Mouse (Mus musculus) left cerebral cortex, adult 2 months (tissue): ENCODE results near the gene Slc36a2. TPM values are rescaled to one million over a fixed set of nuclear protein-coding genes. Genes with fewer than 3 reads are reported as not detected.

Experiments
- DNase-seq, 2 experiments: peaks; one replicate each; pipeline ENCODE4 v3.0.0; 2021 to 2022; ENCODE audit warnings: low spot score in 2 of 2, mixed read lengths in 1 of 2; ENCODE audit errors: extremely low spot score in 1 of 2
- H3K27ac ChIP-seq: fragments of 200-600 bp; 2 replicates; pipeline ENCODE4 v1.8.1; 2022
- H3K4me3 ChIP-seq: fragments of 200-600 bp; 2 replicates; pipeline ENCODE4 v1.8.1; 2022
- CTCF ChIP-seq: fragments of 200-600 bp; IDR thresholded peaks from 2 replicates; pipeline ENCODE4 v1.8.1; 2022; ENCODE audit warnings: antibody characterized with exemption, mild to moderate bottlenecking, moderate library complexity
- intact Hi-C: fragments of 180-260 bp; cut with DNase I; formaldehyde crosslinking; loops from one replicate; pipeline ENCODE4 v1.15.1; 2025
- total RNA-seq, 2 experiments: library from RNA; stranded (reverse); gene quantifications; 2 replicates each; pipeline ENCODE4 v1.2.3; 2021

Gene Slc36a2
- total RNA-seq, 2 experiments from 2014 or later = 0.32 TPM; not detected in 1

DNA sequence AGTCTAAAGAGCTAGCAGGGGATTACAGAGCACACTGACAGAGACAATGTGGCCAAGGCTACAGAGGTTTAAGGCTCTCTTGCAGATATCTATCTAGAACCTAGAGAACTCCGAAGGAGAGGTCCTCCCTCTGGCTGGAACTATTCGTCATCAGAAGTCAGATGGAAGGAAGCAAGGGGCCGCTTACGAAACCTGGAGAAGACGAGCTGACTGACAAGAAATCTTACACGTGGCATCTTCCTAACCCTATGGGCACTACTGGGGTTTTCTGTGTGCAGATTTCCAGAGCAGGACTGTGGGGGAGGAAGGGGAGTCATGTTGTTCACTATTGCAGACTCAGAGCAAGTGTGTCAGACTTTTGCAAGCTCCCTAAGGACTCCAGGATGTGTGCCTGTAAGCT, 37.5 kb downstream of the Slc36a2 start:
- H3K27ac ChIP-seq = no peak overlapping the region
- TF ChIP-seq CTCF = no peak
- DNase-seq = no peak
- intact Hi-C loops = no loop called here
- H3K4me3 ChIP-seq = no peak overlapping the region

DNA sequence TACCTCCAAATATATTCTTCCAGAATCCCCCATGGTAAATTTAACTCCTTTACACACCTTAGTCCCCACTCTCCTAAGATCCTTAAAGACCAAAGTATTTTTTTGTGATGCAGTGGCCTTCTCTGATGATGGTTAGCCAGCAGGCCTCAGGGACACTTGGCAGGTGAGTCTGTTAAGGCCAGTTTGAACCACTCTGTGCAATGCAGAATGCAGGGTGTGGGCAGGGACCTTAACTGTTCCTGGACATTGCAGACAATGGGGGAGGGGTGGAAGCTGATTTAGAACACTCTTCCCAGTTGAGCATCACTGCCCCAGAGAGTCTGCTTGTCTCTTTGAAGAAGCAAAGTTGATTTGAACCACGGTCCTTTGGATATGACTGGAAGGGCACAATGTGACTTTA, 38.0 kb downstream of the Slc36a2 start:
- TF ChIP-seq CTCF = no peak
- intact Hi-C loops = no loop called here
- Histone ChIP-seq H3K4me3 (no peak overlapping the region), H3K27ac (no peak overlapping the region)
- DNase-seq = no peak

GRCm38 (mm10) chr11:55144011-55144410, 40.9 kb downstream of the Slc36a2 start:
- no peak for DNase-seq
- no peak for TF ChIP-seq CTCF
- intact Hi-C loops = no loop called here
- H3K27ac ChIP-seq = no peak overlapping the region
- H3K4me3 ChIP-seq = no peak overlapping the region

- H3K27ac ChIP-seq = no peak overlapping the region
- no peak for TF ChIP-seq CTCF
- H3K4me3 ChIP-seq = no peak overlapping the region
- no peak for DNase-seq
- intact Hi-C loops = no loop called here
Observed at GRCm38 (mm10) chr11:55141502-55141901, 43.4 kb downstream of the Slc36a2 start.

DNA sequence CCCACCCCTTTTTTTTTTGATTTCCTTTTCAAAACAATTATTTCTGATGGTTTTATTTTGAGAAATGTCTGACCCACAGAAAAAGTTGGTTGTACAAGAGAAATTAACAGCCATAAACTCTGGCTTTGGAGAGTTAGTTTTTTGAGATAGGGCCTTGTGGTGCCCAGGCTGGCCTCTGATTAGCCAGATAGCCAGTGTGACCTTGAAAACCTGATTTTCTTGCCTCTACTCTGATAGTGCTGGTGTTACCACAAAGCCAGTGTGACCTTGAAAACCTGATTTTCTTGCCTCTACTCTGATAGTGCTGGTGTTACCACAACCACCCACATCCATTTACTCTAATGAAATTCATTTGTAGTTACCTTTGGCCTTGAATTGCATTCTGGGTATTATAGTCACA, 47.2 kb downstream of the Slc36a2 start:
- no peak overlapping the region for H3K27ac ChIP-seq
- no peak for TF ChIP-seq CTCF
- intact Hi-C loops = no loop called here

DNA sequence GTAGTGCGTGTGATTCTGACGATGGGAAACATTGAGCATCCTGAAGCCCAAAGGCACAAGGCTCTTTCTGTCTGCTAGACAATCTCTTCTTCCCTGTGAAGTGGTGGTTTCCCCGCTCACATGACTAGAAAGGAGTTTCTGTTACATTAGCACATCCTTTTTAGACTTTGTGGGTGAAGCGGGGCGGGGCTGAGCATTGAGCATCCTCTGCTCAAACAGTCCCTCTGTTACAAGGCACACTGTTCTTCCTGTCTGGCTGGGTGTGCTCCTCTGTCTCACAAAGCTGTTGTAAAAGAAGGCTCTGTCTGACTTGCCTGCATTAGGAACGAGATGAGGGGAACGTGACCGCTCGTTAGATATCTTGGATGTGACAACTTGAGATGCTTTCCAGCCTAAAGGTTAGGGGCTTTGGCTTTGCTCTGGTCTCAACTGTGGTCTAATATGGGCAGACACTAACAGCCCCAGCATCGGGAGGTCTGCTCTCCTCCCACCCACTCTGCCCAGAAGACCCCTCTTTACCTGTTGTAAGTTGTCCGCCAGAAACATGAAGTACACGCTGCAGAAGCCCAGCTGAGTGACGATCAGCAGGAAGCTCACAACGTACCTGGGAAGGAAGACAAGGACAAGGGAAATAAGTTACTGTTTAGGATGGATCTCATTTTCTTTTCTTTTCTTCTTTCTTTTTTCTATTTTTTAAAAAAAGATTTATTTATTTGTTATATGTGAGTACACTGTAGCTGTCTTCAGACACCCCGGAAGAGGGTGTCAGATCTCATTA, 47.9 kb downstream of the Slc36a2 start:
- H3K4me3 ChIP-seq = no peak overlapping the region
- TF ChIP-seq CTCF = no peak
- no peak for DNase-seq
- intact Hi-C loops = no loop called here
- no peak overlapping the region for H3K27ac ChIP-seq

More for the DNA sequence above, 47.2 kb downstream of the Slc36a2 start:
- DNase-seq = no peak
- no peak overlapping the region for H3K4me3 ChIP-seq

DNA sequence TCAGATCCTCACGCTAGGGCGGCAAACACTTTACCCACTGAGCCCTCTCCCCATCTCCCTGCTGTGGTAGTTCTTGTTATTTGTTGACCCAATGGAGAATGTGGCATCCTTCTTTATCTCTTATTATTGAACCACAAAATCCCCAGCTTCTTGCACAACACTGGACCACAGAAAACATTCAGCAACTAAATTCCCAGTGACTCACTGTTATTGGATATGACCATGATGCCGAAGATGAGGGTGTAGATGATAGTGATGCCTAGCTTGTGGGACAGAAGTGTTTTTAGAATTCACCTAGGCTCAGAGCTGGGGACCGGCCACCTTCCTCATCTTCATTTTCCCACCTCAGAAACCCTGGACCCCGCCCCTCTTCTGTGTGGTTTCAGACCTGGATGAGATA, 50.0 kb downstream of the Slc36a2 start:
- no peak for TF ChIP-seq CTCF
- no peak overlapping the region for H3K4me3 ChIP-seq
- H3K27ac ChIP-seq = no peak overlapping the region
- intact Hi-C loops = no loop called here
- no peak for DNase-seq

- H3K4me3 ChIP-seq = no peak overlapping the region
- intact Hi-C loops = no loop called here
- TF ChIP-seq CTCF = no peak
- H3K27ac ChIP-seq = no peak overlapping the region
- no peak for DNase-seq
Observed at GRCm38 (mm10) chr11:55134407-55134806, 50.5 kb downstream of the Slc36a2 start.

DNA sequence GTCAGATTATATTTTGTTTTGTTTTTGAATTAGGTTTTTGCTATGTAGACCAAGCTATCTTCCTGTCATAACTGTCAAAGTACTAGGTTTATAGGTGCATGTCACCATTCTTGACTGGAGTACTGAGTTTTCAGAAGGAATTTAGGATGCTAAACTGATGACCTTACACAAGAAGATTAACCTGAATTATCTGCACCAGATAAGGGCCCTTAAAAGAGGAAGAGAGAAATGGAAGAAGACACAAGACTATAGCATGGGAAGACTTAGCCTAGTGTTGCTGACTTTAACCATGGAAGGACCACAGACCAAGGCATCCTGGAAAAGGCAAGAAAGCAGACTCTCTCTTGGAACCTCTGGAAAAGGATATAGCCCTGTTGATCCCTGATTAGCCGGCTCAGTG, 51.7 kb downstream of the Slc36a2 start:
- intact Hi-C loops = no loop called here
- no peak for DNase-seq
- H3K27ac ChIP-seq = no peak overlapping the region
- H3K4me3 ChIP-seq = no peak overlapping the region
- no peak for TF ChIP-seq CTCF

GRCm38 (mm10) chr11:55131946-55132345, 52.9 kb downstream of the Slc36a2 start:
- Histone ChIP-seq H3K27ac (no peak overlapping the region), H3K4me3 (no peak overlapping the region)
- no peak for TF ChIP-seq CTCF
- no peak for DNase-seq
- intact Hi-C loops = no loop called here

DNA sequence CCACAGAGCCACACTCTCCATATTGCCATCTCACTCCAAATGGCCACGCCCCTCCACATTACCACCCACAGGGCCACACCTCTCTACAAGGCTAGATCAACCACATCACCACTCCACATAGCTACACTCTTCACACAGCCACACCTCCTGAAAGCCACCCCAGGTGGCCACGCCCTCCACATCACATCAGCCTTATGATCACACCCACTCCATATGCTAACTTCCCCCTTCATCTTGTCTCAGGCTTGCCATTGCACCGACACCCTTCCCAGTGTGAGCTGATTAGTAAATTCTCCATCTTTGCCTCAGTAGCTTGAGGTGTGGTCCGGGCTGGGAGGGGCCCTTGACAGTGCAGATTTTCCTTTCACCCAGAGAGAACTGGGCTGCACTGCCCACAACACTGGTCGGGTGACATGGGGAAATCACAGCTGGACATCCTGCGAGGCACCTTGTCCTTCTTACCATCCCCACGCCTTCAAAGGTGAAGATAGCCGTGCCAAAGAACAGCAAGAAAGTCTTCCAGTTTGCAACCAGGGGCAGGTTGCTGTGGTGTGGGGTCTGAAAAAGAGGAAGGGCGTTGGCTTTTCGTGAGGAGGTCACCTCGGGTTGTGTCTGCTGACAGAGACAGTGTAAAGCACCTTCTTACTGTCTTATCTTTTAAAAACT, 53.7 kb downstream of the Slc36a2 start:
- Histone ChIP-seq H3K4me3 (no peak overlapping the region), H3K27ac (no peak overlapping the region)
- no peak for TF ChIP-seq CTCF
- no peak for DNase-seq
- intact Hi-C loops = no loop called here

DNA sequence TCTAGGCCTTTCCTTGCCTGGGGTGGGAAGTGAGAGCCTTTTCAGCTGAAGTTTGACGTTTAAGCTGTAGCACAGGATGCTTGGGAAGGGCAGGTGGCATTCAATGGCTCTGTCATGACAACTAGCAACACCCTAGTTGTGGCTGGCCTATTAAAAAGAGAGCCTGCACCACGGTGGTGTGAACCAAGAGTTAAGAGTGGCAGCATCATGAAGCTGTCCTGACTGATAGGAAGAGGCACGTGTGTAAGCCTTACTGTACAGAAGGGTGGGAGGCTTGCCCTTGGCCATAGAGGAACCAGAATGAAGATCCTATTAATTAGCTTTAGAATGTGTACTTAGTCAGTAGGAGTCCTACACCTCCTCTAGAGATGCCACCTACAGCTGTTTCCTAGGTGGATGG, 56.5 kb downstream of the Slc36a2 start:
- DNase-seq = no peak
- TF ChIP-seq CTCF = no peak
- Histone ChIP-seq H3K4me3 (no peak overlapping the region), H3K27ac (no peak overlapping the region)
- intact Hi-C loops = no loop called here

GRCm38 (mm10) chr11:55127937-55128336, 56.9 kb downstream of the Slc36a2 start:
- no peak overlapping the region for H3K4me3 ChIP-seq
- H3K27ac ChIP-seq = no peak overlapping the region
- no peak for TF ChIP-seq CTCF
- peak; percentile 18 to 24 for DNase-seq
- intact Hi-C loops = no loop called here
